Mouse (Mus musculus): ENCODE data around the gene Cp. TPM values are rescaled to one million over a fixed set of nuclear protein-coding genes. Genes with fewer than 3 reads are reported as not detected.
A peak's percentile ranks its signal among the peaks of the same experiment; 100 is the strongest.
"Not testable (repeated sequence)": the region's sequence is repeated elsewhere in the genome, so short reads cannot be mapped to it uniquely, and the experiment has no call there.

Cp gene
- total and polyA plus RNA-seq, 2 experiments: 217 to 1,216 TPM

GRCm38 (mm10) chr3:20030807-20031206 lies 74.0 kb downstream of the Cp start:
- Histone ChIP-seq H3K27me3 (ENCODE audit: control insufficient read depth, insufficient read depth, low read length) (no peaks in the 10 kb centered on the region), H3K4me3 (ENCODE audit: insufficient read depth, low read depth, low read length) (no peak overlapping the region), H3K36me3 (ENCODE audit: control insufficient read depth, insufficient read depth, low read length) (peaks cover 19% of the 10 kb centered on the region), H3K4me1 (ENCODE audit: control insufficient read depth, insufficient read depth, low read length) (peaks cover 6% of the 10 kb centered on the region), H3K9ac (ENCODE audit: low read depth, low read length) (no peak overlapping the region), H3K79me2 (ENCODE audit: control insufficient read depth, insufficient read depth, low read length) (peaks cover 8% of the 10 kb centered on the region; the same call in 1 of the 2 replicates), H3K27ac (replicated peaks; ENCODE audit: insufficient read depth, low read depth, low read length) (no peak overlapping the region)
- 90% methylated on average over 6 of the region's 6 CpGs for WGBS
- no peak for TF ChIP-seq CTCF (IDR thresholded peaks at IDR 0.05; ENCODE audit: low read depth, low read length)
- no peak for TF ChIP-seq POLR2A (IDR thresholded peaks at IDR 0.05; ENCODE audit: extremely low read depth, insufficient read depth, low read length)
- no peak for DNase-seq (ENCODE audit: extremely low read depth, low read depth, low spot score)

DNA sequence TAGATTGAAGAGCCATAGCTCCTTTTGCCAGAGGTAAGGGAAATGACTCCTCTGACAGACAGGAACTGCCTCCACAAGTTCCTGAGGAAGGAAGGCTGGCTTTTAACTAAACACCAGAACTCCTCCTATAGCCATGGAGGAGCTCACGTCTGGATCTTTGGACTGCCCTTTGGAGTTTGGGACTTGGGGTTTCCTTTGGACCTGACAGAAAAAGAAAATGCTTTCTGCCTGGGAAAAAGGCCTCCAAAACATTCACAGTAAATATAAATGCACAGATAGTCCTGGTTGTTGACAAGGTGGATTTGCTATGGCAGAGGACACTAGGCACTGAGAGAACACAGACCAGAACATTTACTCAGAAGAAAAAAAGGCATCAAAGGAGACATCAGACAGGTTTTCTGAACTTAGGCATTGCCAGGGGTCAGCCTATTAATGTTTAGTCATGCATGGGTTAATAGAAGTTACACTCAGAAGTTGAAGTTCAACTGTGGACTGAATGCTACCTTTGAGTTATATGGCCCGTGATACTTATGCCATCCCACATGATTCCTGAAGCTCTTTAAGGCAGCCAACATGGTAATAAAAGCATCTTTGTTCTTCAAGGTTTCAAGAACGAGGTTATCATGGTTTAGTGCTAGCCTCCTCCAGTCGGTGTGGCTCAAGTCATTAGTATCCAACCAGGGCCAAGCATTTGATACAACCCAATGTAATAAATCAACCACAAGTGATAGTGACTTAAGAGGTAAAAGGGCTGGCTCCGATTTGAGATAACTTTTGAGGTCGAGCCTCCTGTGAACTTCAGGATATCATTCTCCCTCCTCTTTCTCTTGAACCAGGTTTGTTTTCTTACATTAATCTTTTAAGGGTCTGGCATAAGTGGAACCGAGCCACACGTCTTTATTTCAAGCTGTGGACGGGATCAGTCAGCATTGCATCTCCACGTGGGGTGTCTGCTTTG lies 77.2 kb downstream of the Cp start:
- DNase-seq (ENCODE audit: extremely low read depth, low read depth, low spot score): no peak
- 0 out of 2 replicates have a peak, but pooled peaks cover 3% of the 10 kb centered on the region for H3K36me3 ChIP-seq (ENCODE audit: control insufficient read depth, insufficient read depth, low read length)
- H3K27me3 ChIP-seq (ENCODE audit: control insufficient read depth, insufficient read depth, low read length): no peaks in the 10 kb centered on the region
- 13% methylated on average over 10 of the region's 10 CpGs for WGBS
- peak overlapping the region; percentile 10 for H3K27ac ChIP-seq (replicated peaks; ENCODE audit: insufficient read depth, low read depth, low read length)
- H3K9ac ChIP-seq (ENCODE audit: low read depth, low read length): peak overlapping the region; percentile 21
- TF ChIP-seq POLR2A (IDR thresholded peaks at IDR 0.05; ENCODE audit: extremely low read depth, insufficient read depth, low read length) (no peak), CTCF (IDR thresholded peaks at IDR 0.05; ENCODE audit: low read depth, low read length) (no peak)
- H3K79me2 ChIP-seq (ENCODE audit: control insufficient read depth, insufficient read depth, low read length): peaks cover 8% of the 10 kb centered on the region; the same call in 1 of the 2 replicates
- peak overlapping the region; percentile 87 for H3K4me3 ChIP-seq (ENCODE audit: insufficient read depth, low read depth, low read length)
- peaks cover 6% of the 10 kb centered on the region for H3K4me1 ChIP-seq (ENCODE audit: control insufficient read depth, insufficient read depth, low read length)

GRCm38 (mm10) chr3:20034719-20035404 lies 78.0 kb downstream of the Cp start, which contains the start of gene Hps3:
Gene Hps3, minus strand, starts transcription at chr3:20035315.
- WGBS: under 1% methylated on average over 47 of the region's 47 CpGs
- H3K4me1 ChIP-seq (ENCODE audit: control insufficient read depth, insufficient read depth, low read length): peaks cover 6% of the 10 kb centered on the region
- no peak for TF ChIP-seq CTCF (IDR thresholded peaks at IDR 0.05; ENCODE audit: low read depth, low read length)
- peak; percentile 46; the same call in 1 of the 2 replicates for TF ChIP-seq POLR2A (IDR thresholded peaks at IDR 0.05; ENCODE audit: extremely low read depth, insufficient read depth, low read length)

GRCm38 (mm10) chr3:20036069-20036468 lies 79.2 kb downstream of the Cp start:
- H3K27me3 ChIP-seq (ENCODE audit: control insufficient read depth, insufficient read depth, low read length): no peaks in the 10 kb centered on the region
- DNase-seq (ENCODE audit: extremely low read depth, low read depth, low spot score): no peak
- H3K9ac ChIP-seq (ENCODE audit: low read depth, low read length): no peak overlapping the region
- H3K4me1 ChIP-seq (ENCODE audit: control insufficient read depth, insufficient read depth, low read length): peaks cover 6% of the 10 kb centered on the region
- TF ChIP-seq POLR2A (IDR thresholded peaks at IDR 0.05; ENCODE audit: extremely low read depth, insufficient read depth, low read length) (no peak), CTCF (IDR thresholded peaks at IDR 0.05; ENCODE audit: low read depth, low read length) (no peak)
- no peak overlapping the region for H3K27ac ChIP-seq (replicated peaks; ENCODE audit: insufficient read depth, low read depth, low read length)
- H3K79me2 ChIP-seq (ENCODE audit: control insufficient read depth, insufficient read depth, low read length): peaks cover 8% of the 10 kb centered on the region; the same call in 1 of the 2 replicates
- H3K36me3 ChIP-seq (ENCODE audit: control insufficient read depth, insufficient read depth, low read length): no peaks in the 10 kb centered on the region
- WGBS: 91% methylated on average over 4 of the region's 4 CpGs
- H3K4me3 ChIP-seq (ENCODE audit: insufficient read depth, low read depth, low read length): no peak overlapping the region

More at GRCm38 (mm10) chr3:20034719-20035404, 78.0 kb downstream of the Cp start, which contains the start of gene Hps3:
- Histone ChIP-seq H3K27me3 (ENCODE audit: control insufficient read depth, insufficient read depth, low read length) (no peaks in the 10 kb centered on the region), H3K27ac (replicated peaks; ENCODE audit: insufficient read depth, low read depth, low read length) (peak within 1 kb of the TSS; percentile 54), H3K4me3 (ENCODE audit: insufficient read depth, low read depth, low read length) (peak within 1 kb of the TSS; percentile 87), H3K9ac (ENCODE audit: low read depth, low read length) (peak within 1 kb of the TSS; percentile 84), H3K79me2 (ENCODE audit: control insufficient read depth, insufficient read depth, low read length) (peaks cover 8% of the 10 kb centered on the region; the same call in 1 of the 2 replicates), H3K36me3 (ENCODE audit: control insufficient read depth, insufficient read depth, low read length) (0 out of 2 replicates have a peak, but pooled peaks cover 2% of the 10 kb centered on the region)
- peak; percentile 86 for DNase-seq (ENCODE audit: extremely low read depth, low read depth, low spot score)

GRCm38 (mm10) chr3:20041461-20041860 lies 84.6 kb downstream of the Cp start:
- H3K4me3 ChIP-seq (ENCODE audit: insufficient read depth, low read depth, low read length); H3K27ac ChIP-seq (replicated peaks; ENCODE audit: insufficient read depth, low read depth, low read length); H3K79me2 ChIP-seq (ENCODE audit: control insufficient read depth, insufficient read depth, low read length); H3K36me3 ChIP-seq (ENCODE audit: control insufficient read depth, insufficient read depth, low read length); H3K9ac ChIP-seq (ENCODE audit: low read depth, low read length); H3K4me1 ChIP-seq (ENCODE audit: control insufficient read depth, insufficient read depth, low read length); H3K27me3 ChIP-seq (ENCODE audit: control insufficient read depth, insufficient read depth, low read length); DNase-seq (ENCODE audit: extremely low read depth, low read depth, low spot score): not testable (repeated sequence)
- 90% methylated on average over 7 of the region's 7 CpGs for WGBS

DNA sequence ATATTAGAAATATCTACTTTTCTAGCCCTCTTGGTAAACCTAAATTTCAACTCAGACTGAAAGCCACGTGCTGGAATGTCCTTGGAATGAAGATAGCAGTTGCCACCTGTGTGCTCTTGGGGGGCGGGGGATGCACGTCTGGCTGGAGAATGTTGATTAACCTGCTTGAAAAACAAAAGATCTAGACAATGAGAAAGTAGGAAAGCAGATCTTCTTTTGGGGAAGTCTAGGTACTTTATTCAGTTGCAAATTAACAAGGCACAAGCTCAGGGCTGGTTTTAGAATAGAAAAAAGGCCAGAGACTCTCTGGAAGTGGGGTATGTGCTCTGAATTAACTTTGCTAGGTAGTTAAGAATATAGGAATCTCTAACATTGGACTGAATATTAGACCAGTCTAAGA lies 87.9 kb downstream of the Cp start:
- WGBS: 69% methylated on average over 3 of the region's 3 CpGs

More for the DNA sequence above, 87.9 kb downstream of the Cp start:
- H3K4me1 ChIP-seq (ENCODE audit: control insufficient read depth, insufficient read depth, low read length); H3K36me3 ChIP-seq (ENCODE audit: control insufficient read depth, insufficient read depth, low read length); H3K9ac ChIP-seq (ENCODE audit: low read depth, low read length); DNase-seq (ENCODE audit: extremely low read depth, low read depth, low spot score); H3K4me3 ChIP-seq (ENCODE audit: insufficient read depth, low read depth, low read length); H3K79me2 ChIP-seq (ENCODE audit: control insufficient read depth, insufficient read depth, low read length); H3K27ac ChIP-seq (replicated peaks; ENCODE audit: insufficient read depth, low read depth, low read length); H3K27me3 ChIP-seq (ENCODE audit: control insufficient read depth, insufficient read depth, low read length): not testable (repeated sequence)
